Mouse (Mus musculus) midbrain, embryonic 14.5 days (tissue): ENCODE data around the gene Bbx. TPM values are rescaled to one million over a fixed set of nuclear protein-coding genes. Genes with fewer than 3 reads are reported as not detected.

ENCODE experiments used
- ATAC-seq: fragments of 200-750 bp; cut with Nextera tagmentation; 2 replicates; pipeline ENCODE4 v1.8.0; 2017; ENCODE audit warnings: moderate number of reproducible peaks, moderate library complexity; ENCODE audit not compliant: low FRiP score, low TSS enrichment
- DNase-seq: peaks from one replicate; pipeline ENCODE4 v3.0.0-alpha.2; 2015
- H3K27ac ChIP-seq: fragments of 300-500 bp; sonication (generic); replicated peaks from 2 replicates; pipeline ENCODE4 v1.5.1; 2014; ENCODE audit warnings: mild to moderate bottlenecking, low read depth, low read length, moderate library complexity
- H3K27me3 ChIP-seq: fragments of 300-500 bp; sonication (generic); 2 replicates; pipeline ENCODE4 v1.6.1; 2014; ENCODE audit warnings: low read length, control low read depth, mixed read lengths; ENCODE audit not compliant: control insufficient read depth, insufficient read depth
- H3K36me3 ChIP-seq: fragments of 300-500 bp; sonication (generic); 2 replicates; pipeline ENCODE4 v1.6.1; 2014; ENCODE audit warnings: low read length, control low read depth; ENCODE audit not compliant: control insufficient read depth, insufficient read depth
- H3K4me1 ChIP-seq: fragments of 300-500 bp; sonication (generic); 2 replicates; pipeline ENCODE4 v1.6.1; 2014; ENCODE audit warnings: mild to moderate bottlenecking, antibody characterized with exemption, low read length, control low read depth; ENCODE audit not compliant: control insufficient read depth, insufficient read depth
- H3K4me2 ChIP-seq: fragments of 300-500 bp; sonication (generic); 2 replicates; pipeline ENCODE4 v1.6.1; 2014; ENCODE audit warnings: mild to moderate bottlenecking, low read length, moderate library complexity
- H3K4me3 ChIP-seq: fragments of 300-500 bp; sonication (generic); replicated peaks from 2 replicates; pipeline ENCODE4 v1.5.1; 2014; ENCODE audit warnings: low read depth, low read length
- H3K9ac ChIP-seq: fragments of 300-500 bp; sonication (generic); replicated peaks from 2 replicates; pipeline ENCODE4 v1.6.1; 2014; ENCODE audit warnings: mild to moderate bottlenecking, low read length, moderate library complexity
- H3K9me3 ChIP-seq: fragments of 300-500 bp; sonication (generic); 2 replicates; pipeline ENCODE4 v1.6.1; 2016; ENCODE audit warnings: low read length, control low read depth, mixed read lengths; ENCODE audit not compliant: control insufficient read depth
- WGBS: fragments of 180-500 bp; shearing (Covaris S2); extraction: QIAGEN DNeasy Blood & Tissue Kit; methylation state at CpG from one replicate; pipeline ENCODE4 v1.1.7; 2014; 5-methylcytosine and 5-hydroxymethylcytosine counted together
- polyA plus RNA-seq: library from polyadenylated mRNA; unstranded; fragments of >200 nt; fragmentation: Nextera tagmentation; extraction: Ambion mirVana; gene quantifications from 2 replicates; pipeline ENCODE4 v1.2.1, GENCODE M21; 2014

The Bbx gene
- polyA plus RNA-seq, 1 experiment from 2014 or later, result 16.0 TPM

DNA sequence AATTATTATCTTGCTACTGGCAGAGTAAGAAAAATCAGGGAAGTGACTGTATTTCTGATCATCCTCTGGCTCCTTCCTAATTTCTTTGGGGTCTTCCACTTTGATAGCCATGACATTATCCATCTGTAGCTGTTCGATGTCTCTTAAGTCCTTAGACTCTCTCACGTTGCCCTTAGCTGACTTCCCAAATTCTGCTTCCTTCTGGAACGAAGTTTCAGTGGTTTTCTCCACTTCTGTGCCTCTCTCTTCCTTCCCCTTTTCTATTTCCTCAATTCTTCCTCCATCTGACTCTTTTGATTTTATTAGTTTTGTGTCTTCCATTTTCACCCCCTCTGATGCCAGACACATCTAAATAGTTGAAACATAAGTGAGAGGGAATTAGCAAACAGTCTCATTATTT lies 207.2 kb downstream of the Bbx start:
- H3K36me3 ChIP-seq, result peaks cover 3% of the 10 kb centered on the region; the same call in 1 of the 2 replicates
- H3K9ac ChIP-seq, result no peak overlapping the region
- DNase-seq, result no peak
- no peak overlapping the region for H3K4me3 ChIP-seq
- no peaks in the 10 kb centered on the region for H3K9me3 ChIP-seq
- WGBS, result 95% methylated on average over 3 of the region's 3 CpGs
- no peaks in the 10 kb centered on the region for H3K4me1 ChIP-seq
- no peak for ATAC-seq
- H3K27ac ChIP-seq, result no peak overlapping the region
- H3K4me2 ChIP-seq, result no peak overlapping the region
- H3K27me3 ChIP-seq, result no peaks in the 10 kb centered on the region

DNA sequence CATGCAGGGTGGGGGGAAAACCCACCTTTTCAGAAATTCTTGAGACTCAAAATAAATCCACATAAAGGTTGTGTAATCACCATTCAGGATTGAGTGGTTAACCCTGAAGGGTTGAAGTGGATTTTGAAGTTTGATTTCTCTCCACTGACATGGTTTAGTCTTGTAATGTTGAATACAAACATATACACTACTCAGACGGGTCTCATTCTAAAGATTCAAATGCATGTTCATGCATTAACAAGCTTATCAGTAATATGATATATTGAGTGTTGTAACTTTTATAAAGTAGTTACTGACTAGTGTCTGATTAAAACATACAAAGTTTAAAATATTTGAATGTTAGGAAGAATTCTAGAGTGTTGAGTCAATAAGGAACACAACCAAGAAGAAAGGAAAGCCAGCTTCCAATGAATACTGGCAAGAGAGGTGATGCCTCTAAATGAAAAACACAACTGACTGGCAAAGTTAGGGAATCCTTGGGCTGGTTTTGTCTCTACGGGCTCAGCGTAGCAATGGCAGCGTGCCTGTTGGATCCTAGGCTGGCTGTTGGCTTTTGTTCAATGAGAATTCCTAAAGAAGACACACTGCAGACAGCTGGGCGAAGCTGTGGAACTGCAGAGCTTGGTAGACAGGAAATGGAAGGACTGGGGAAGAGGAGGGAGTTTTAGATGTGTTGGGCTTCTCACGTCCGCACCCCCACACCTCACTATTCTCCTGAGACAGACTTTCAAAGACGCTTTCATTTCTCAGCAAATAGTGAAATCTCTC lies 211.3 kb downstream of the Bbx start:
- Histone ChIP-seq H3K4me2 (no peak overlapping the region), H3K27me3 (no peaks in the 10 kb centered on the region), H3K36me3 (peaks cover 3% of the 10 kb centered on the region; the same call in 1 of the 2 replicates), H3K4me1 (no peaks in the 10 kb centered on the region), H3K9me3 (no peaks in the 10 kb centered on the region), H3K9ac (no peak overlapping the region), H3K4me3 (no peak overlapping the region), H3K27ac (no peak overlapping the region)
- DNase-seq, result no peak
- 84% methylated on average over 8 of the region's 8 CpGs for WGBS
- ATAC-seq, result no peak

DNA sequence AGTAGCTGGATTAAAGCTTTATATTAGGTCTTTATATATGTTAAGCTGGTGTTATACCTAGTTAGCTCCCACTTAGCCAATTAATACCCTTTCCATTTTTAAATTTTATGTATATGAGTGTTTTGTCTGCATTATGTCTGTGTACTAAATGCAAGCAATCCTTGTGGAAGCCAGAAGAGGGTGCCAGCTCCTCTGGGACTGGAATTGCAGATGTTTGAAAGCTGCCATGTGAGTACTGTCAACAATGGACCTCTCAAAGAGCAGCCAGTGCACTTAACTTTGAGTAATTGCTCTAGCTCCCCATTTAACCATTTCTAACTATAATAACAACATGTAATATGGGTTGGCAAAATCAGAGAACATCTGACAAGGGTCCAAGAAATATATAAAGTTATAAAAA lies 215.1 kb downstream of the Bbx start:
- no peak overlapping the region for H3K4me3 ChIP-seq
- no peaks in the 10 kb centered on the region for H3K4me1 ChIP-seq
- no peaks in the 10 kb centered on the region for H3K9me3 ChIP-seq
- no peaks in the 10 kb centered on the region for H3K27me3 ChIP-seq
- ATAC-seq (no peak), DNase-seq (no peak)
- no peak overlapping the region for H3K4me2 ChIP-seq
- H3K36me3 ChIP-seq, result no peaks in the 10 kb centered on the region; the same call in 1 of the 2 replicates
- no peak overlapping the region for H3K9ac ChIP-seq
- no peak overlapping the region for H3K27ac ChIP-seq

DNA sequence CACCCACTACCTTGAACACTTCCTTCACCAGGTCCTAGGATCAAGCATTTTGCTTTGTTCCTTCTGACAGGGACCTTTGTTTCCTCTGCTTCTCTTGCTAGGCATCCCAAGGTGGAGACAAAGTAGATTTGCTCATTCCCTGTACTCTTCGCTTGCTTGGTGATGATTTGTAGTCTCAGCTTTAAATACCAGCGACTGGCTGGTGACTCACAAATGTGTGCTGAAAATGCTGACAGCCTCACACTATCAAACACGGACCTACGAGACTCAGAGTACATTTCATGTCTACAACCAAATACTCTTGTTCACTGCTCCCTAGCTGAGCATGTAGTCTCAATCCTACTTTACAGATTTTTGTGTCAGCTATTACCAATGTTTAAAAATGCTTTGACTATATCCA lies 220.5 kb downstream of the Bbx start:
- 94% methylated on average over 4 of the region's 4 CpGs for WGBS
- H3K4me3 ChIP-seq, result no peak overlapping the region
- H3K4me2 ChIP-seq, result no peak overlapping the region
- no peaks in the 10 kb centered on the region for H3K27me3 ChIP-seq
- H3K27ac ChIP-seq, result no peak overlapping the region
- no peak for ATAC-seq
- DNase-seq, result no peak
- no peaks in the 10 kb centered on the region for H3K36me3 ChIP-seq
- H3K9me3 ChIP-seq, result no peaks in the 10 kb centered on the region
- no peak overlapping the region for H3K9ac ChIP-seq
- no peaks in the 10 kb centered on the region for H3K4me1 ChIP-seq

DNA sequence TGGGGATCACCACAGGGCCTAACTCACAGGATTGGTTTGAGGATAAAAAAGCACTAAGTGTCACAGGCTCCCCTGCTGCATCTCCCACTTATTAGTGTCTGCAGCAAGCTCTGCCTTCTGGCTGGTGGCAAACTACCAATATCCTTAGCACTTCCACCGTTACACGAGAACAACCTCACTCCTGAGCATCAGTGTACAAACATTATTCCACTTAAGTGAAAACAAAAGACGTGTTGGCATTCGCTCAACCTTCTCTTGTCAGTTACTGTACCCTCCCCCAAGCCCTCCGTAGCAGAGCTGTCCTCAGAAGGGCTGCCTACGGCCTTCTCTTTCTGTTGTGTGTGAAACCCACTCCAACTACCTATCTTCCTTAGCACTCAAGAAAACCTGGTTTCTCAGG lies 221.0 kb downstream of the Bbx start:
- no peak for DNase-seq

DNA sequence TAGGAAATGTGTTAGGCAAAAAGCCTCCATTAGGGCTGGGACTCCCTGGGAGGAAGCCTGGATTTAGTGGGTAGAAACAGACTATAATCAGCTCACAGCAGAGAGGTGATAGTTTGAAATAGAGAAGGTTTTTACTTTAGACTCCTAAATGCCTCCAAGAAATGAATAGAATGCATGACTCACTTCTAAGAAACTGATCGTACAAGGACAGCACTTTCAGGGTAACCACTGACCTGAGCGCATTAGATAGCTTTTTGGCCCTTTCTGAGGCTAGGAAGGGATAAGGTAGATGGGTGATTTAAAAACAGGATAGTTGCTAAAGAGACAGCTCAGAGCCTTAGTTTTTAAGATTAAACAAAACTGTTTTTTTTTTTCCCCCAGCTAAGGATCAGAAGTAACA lies 221.4 kb downstream of the Bbx start:
- Histone ChIP-seq H3K9ac (no peak overlapping the region), H3K9me3 (no peaks in the 10 kb centered on the region), H3K36me3 (no peaks in the 10 kb centered on the region), H3K27me3 (no peaks in the 10 kb centered on the region), H3K27ac (no peak overlapping the region), H3K4me1 (no peaks in the 10 kb centered on the region), H3K4me2 (no peak overlapping the region), H3K4me3 (no peak overlapping the region)
- 95% methylated on average over 2 of the region's 2 CpGs for WGBS
- ATAC-seq, result no peak
- no peak for DNase-seq

More for the DNA sequence above, 221.0 kb downstream of the Bbx start:
- H3K4me2 ChIP-seq, result no peak overlapping the region
- no peak overlapping the region for H3K27ac ChIP-seq
- H3K36me3 ChIP-seq, result no peaks in the 10 kb centered on the region
- H3K9me3 ChIP-seq, result no peaks in the 10 kb centered on the region
- H3K4me1 ChIP-seq, result no peaks in the 10 kb centered on the region
- no peaks in the 10 kb centered on the region for H3K27me3 ChIP-seq
- ATAC-seq, result no peak
- 85% methylated on average over 6 of the region's 6 CpGs for WGBS
- no peak overlapping the region for H3K4me3 ChIP-seq
- no peak overlapping the region for H3K9ac ChIP-seq

DNA sequence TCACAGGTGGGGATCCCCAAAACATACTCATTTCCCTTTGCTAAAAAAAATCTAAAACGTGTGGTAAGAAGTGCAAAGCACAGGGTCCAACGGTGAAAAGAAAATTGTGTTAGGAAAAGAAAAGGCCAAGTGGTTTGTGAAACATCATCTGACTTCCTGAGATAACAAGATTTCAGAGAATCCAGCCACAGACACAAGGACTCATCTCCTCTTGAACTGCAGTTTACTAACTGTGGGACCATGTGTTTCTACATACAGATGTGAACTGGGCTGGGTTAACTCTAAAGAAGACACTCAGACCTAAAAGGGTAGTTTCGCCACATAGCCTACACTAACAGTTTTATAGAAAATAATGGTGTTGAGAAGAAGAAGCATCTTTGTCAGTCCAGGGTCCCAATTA lies 227.2 kb downstream of the Bbx start:
- no peak overlapping the region for H3K9ac ChIP-seq
- no peak overlapping the region for H3K4me2 ChIP-seq
- peaks cover 12% of the 10 kb centered on the region for H3K36me3 ChIP-seq
- no peak for DNase-seq
- no peaks in the 10 kb centered on the region for H3K9me3 ChIP-seq
- ATAC-seq, result no peak
- 89% methylated on average over 3 of the region's 3 CpGs for WGBS
- H3K27me3 ChIP-seq, result no peaks in the 10 kb centered on the region
- no peak overlapping the region for H3K27ac ChIP-seq
- no peaks in the 10 kb centered on the region for H3K4me1 ChIP-seq
- no peak overlapping the region for H3K4me3 ChIP-seq

DNA sequence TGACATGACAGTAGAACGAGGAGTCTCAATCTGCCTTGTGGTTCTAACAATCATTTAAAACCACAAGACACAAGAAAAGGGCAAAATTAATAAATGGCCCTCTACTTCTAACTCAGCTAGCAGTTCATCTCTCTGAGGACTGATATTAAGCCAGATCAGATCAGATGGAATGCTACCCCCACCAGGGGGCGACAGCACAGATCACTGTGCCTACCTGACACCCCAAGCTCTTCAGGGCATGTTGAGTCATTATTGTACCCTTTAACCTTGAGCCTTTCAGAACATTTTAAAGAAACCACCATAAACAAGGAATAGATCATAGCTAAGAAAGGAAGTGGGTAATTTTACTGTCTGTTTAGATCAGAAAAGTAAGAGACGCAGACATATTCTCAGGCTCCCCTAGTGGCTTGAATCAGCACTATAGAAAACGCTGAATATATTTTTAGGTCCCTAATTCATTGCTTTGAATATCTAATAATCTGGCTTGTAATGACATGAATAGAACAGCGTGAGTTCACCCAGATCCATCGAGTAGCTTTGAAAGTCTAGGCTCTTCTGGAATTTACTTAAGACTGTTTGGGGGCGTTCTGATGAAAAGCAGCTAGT lies 230.5 kb downstream of the Bbx start:
- no peaks in the 10 kb centered on the region for H3K9me3 ChIP-seq
- no peaks in the 10 kb centered on the region for H3K4me1 ChIP-seq
- H3K9ac ChIP-seq, result no peak overlapping the region
- no peak overlapping the region for H3K4me2 ChIP-seq
- peak; percentile 29 for DNase-seq
- H3K36me3 ChIP-seq, result peaks cover 25% of the 10 kb centered on the region
- no peaks in the 10 kb centered on the region for H3K27me3 ChIP-seq
- H3K4me3 ChIP-seq, result no peak overlapping the region
- ATAC-seq, result no peak
- no peak overlapping the region for H3K27ac ChIP-seq
- WGBS, result 84% methylated on average over 7 of the region's 7 CpGs

DNA sequence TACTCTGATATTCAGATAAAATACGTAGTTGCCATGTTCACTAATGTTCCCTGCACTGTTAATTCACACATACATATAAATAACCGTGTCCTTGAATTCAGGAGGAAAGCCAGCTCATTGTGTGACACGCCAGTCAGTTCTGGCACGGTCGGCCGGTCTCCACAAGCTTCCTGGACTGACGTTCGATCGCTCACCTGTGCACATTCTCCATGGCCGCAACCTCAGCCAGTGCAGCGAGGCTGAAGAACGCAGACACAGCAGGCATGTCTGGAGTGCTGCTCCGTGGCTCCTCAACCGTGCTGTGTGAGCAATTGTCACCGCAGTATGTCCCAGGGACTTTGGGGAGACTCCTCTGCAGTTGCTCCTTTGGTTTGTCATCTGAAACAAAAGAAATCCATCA lies 232.0 kb downstream of the Bbx start:
- 88% methylated on average over 15 of the region's 15 CpGs for WGBS
- ATAC-seq (no peak), DNase-seq (no peak)
- Histone ChIP-seq H3K4me2 (no peak overlapping the region), H3K36me3 (peaks cover 25% of the 10 kb centered on the region), H3K9me3 (no peaks in the 10 kb centered on the region), H3K9ac (no peak overlapping the region), H3K27me3 (no peaks in the 10 kb centered on the region), H3K27ac (no peak overlapping the region), H3K4me3 (no peak overlapping the region), H3K4me1 (no peaks in the 10 kb centered on the region)
